Mouse (Mus musculus) midbrain, embryonic 13.5 days (tissue): Measurements from ENCODE around the gene 4930452B06Rik. TPM values are rescaled to one million over a fixed set of nuclear protein-coding genes. Genes with fewer than 3 reads are reported as not detected.

ENCODE experiments used
- ATAC-seq: fragments of 200-750 bp; cut with Nextera tagmentation; 2 replicates; pipeline ENCODE4 v1.8.0; 2017; ENCODE audit warnings: mild to moderate bottlenecking, moderate TSS enrichment, moderate library complexity
- H3K27ac ChIP-seq: fragments of 300-500 bp; sonication (generic); 2 replicates; pipeline ENCODE4 v1.5.1; 2015; ENCODE audit warnings: inconsistent platforms, mild to moderate bottlenecking, moderate library complexity
- H3K27me3 ChIP-seq: fragments of 300-500 bp; sonication (generic); 2 replicates; pipeline ENCODE4 v1.6.1; 2015; ENCODE audit warnings: mild to moderate bottlenecking, inconsistent platforms
- H3K36me3 ChIP-seq: fragments of 300-500 bp; sonication (generic); 2 replicates; pipeline ENCODE4 v1.6.1; 2015; ENCODE audit warnings: mild to moderate bottlenecking, inconsistent platforms
- H3K4me1 ChIP-seq: fragments of 300-500 bp; sonication (generic); replicated peaks from 2 replicates; pipeline ENCODE4 v1.6.1; 2015; ENCODE audit warnings: inconsistent platforms
- H3K4me2 ChIP-seq: fragments of 300-500 bp; sonication (generic); replicated peaks from 2 replicates; pipeline ENCODE4 v1.6.1; 2015; ENCODE audit warnings: moderate library complexity, mild to moderate bottlenecking, inconsistent platforms
- H3K4me3 ChIP-seq: fragments of 300-500 bp; sonication (generic); replicated peaks from 2 replicates; pipeline ENCODE4 v1.5.1; 2015; ENCODE audit warnings: mild to moderate bottlenecking, inconsistent platforms
- H3K9ac ChIP-seq: fragments of 300-500 bp; sonication (generic); replicated peaks from 2 replicates; pipeline ENCODE4 v1.6.1; 2015; ENCODE audit warnings: mild to moderate bottlenecking, inconsistent platforms
- H3K9me3 ChIP-seq: fragments of 300-500 bp; sonication (generic); 2 replicates; pipeline ENCODE4 v1.6.1; 2016; ENCODE audit warnings: mild to moderate bottlenecking, inconsistent platforms
- WGBS: fragments of 180-500 bp; shearing (Covaris S2); methylation state at CpG from one replicate; pipeline ENCODE4 v1.1.7; 2015; 5-methylcytosine and 5-hydroxymethylcytosine counted together
- polyA plus RNA-seq: library from polyadenylated mRNA; unstranded; fragments of >200 nt; fragmentation: Nextera tagmentation; extraction: Ambion mirVana; gene quantifications from 2 replicates; pipeline ENCODE4 v1.2.1, GENCODE M21; 2015

4930452B06Rik gene
- polyA plus RNA-seq, 1 experiment from 2014 or later, result 5.7 TPM

DNA sequence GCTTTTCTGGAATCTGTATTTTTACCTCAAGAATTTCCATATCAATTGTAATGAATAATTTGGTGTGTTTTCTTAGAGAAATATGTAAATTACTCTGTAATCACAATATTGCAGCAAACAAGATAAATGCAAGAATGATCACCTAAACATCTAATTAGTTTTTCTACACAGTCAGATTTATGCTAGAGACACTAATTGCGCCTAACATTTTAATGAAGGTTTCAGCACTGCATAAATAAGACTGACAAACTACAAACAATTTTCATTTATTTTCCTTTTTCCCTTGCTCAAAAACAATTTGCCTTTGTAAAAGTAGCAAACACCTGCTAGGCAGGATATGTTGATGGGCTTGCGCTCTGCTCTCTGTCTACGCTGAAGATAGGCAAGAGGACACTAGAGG lies 152.0 kb downstream of the 4930452B06Rik start:
- Histone ChIP-seq H3K4me2 (no peak overlapping the region), H3K9ac (no peak overlapping the region), H3K36me3 (no peaks in the 10 kb centered on the region), H3K9me3 (no peaks in the 10 kb centered on the region), H3K4me1 (no peaks in the 10 kb centered on the region), H3K4me3 (no peak overlapping the region), H3K27me3 (no peaks in the 10 kb centered on the region), H3K27ac (no peak overlapping the region)
- ATAC-seq, result no peak
- WGBS, result 90% methylated on average over 3 of the region's 3 CpGs

DNA sequence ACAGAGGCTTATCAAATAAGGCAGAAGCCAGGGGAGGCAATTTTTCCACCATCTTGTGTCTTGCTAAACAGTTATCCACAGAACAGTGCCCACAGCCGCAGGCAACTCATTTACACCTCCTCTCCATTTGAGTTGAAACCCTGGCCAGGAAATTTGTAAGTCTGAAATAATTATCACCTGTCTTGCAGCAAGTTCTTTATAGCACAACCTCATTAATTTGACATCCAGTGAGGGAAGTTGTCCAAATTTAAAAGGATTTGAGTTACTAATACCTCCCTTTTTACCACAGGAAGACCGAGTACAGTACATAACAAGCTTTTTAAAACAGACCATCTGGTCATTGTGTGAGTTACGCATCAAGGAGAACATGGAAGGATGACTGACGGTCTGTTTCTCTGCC lies 154.8 kb downstream of the 4930452B06Rik start:
- H3K27ac ChIP-seq, result no peak overlapping the region
- H3K4me1 ChIP-seq, result no peaks in the 10 kb centered on the region
- no peaks in the 10 kb centered on the region for H3K36me3 ChIP-seq
- H3K4me2 ChIP-seq, result no peak overlapping the region
- no peaks in the 10 kb centered on the region for H3K9me3 ChIP-seq
- H3K9ac ChIP-seq, result no peak overlapping the region
- H3K4me3 ChIP-seq, result no peak overlapping the region
- no peaks in the 10 kb centered on the region for H3K27me3 ChIP-seq
- no peak for ATAC-seq
- 82% methylated on average over 4 of the region's 4 CpGs for WGBS

DNA sequence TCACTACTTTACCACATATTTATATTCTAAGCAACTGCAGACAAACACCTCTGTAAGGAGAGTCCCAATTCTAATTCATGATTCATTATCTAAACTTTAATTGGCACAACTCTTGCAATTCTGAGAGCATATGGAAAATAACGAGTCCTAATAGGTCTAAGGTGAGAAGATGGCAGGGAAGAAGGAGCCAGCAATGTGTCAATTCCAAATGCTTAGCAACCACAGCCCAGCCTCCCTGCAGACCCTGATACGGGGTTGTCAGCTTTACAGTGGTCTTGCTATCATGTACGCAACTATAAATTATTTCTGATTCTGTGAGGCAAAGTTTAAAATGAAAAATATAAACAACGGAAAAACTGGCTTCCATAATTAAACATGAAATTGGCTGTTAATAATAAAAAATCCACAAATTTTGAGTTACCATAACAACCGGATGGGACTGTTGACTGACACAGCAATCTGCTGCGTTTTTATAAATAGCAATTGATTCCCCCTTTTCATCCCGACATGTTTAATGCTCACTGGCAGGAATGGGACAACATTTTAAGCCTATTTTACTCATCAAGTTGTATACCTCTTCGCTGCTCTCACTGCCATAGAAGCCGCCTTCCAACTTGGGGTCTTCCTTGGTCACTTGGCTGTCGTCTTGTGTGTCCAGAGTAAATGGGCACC lies 155.6 kb downstream of the 4930452B06Rik start:
- WGBS, result 91% methylated on average over 10 of the region's 10 CpGs
- Histone ChIP-seq H3K4me3 (no peak overlapping the region), H3K4me2 (no peak overlapping the region), H3K27me3 (no peaks in the 10 kb centered on the region), H3K9me3 (no peaks in the 10 kb centered on the region), H3K36me3 (no peaks in the 10 kb centered on the region), H3K27ac (no peak overlapping the region), H3K4me1 (no peaks in the 10 kb centered on the region), H3K9ac (no peak overlapping the region)
- no peak for ATAC-seq

DNA sequence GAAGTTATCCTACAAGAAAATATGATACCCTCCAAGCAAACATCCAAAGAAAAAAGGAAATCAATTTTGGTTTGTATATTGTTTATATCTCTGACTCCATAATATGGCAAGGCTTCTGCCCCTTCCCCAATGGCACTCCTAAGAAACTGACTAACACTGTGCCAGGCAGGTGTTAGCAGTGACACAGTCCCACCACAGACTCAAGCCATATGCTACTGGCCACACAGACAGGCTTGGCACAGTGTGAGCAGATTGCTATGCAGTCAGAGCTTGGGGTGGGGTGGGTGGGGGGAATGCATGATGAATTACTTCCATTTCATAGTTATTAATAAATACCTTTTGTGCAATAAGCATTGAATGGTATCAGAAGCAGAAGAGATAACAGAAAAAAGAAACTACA lies 157.4 kb downstream of the 4930452B06Rik start:
- Histone ChIP-seq H3K4me3 (no peak overlapping the region), H3K9me3 (no peaks in the 10 kb centered on the region), H3K4me1 (no peaks in the 10 kb centered on the region), H3K27ac (no peak overlapping the region), H3K4me2 (no peak overlapping the region), H3K27me3 (no peaks in the 10 kb centered on the region), H3K36me3 (no peaks in the 10 kb centered on the region), H3K9ac (no peak overlapping the region)
- ATAC-seq, result no peak

DNA sequence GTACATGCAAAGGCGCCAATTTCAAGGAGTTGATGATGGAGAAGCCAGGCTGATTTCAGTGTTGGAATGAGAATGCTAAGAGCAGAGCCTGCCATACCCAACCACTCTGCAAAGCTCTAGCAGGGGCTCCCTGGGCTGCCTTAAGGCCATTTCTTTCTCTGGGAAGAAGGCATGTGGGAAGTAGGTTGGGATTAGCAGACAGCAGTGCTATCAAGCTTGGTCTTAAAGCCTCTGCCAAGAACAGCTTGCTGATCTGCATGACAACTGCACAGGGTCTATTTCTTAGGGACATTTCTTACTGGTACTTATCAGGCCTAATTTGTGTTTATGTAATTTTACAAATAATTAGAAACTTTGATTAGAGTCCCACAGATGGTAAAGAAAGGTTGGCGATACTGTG lies 161.8 kb downstream of the 4930452B06Rik start:
- Histone ChIP-seq H3K27ac (no peak overlapping the region), H3K4me1 (no peaks in the 10 kb centered on the region)

DNA sequence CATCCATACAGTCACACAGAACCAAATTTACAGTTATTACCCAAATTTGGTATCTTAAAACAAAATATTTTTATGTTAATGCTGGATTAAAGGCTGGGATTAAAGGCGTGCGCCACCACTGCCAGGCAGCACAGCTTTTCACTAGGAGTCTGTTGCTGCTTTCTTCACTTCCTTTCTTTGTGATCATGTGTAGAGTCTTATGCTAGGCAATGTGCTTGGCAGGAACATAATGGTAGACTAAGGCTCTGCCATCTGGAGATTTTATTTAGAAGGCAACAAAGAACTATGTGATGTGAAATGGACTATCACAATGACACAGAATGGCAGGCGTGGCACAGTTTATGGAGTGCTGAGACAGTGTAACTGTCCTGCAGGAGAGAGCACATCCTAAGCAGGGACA lies 162.7 kb downstream of the 4930452B06Rik start:
- 84% methylated on average over 3 of the region's 3 CpGs for WGBS
- no peak for ATAC-seq
- H3K27ac ChIP-seq, result no peak overlapping the region

More for the DNA sequence above, 161.8 kb downstream of the 4930452B06Rik start:
- Histone ChIP-seq H3K36me3 (no peaks in the 10 kb centered on the region), H3K27me3 (no peaks in the 10 kb centered on the region), H3K4me2 (no peak overlapping the region), H3K9me3 (no peaks in the 10 kb centered on the region), H3K9ac (no peak overlapping the region), H3K4me3 (no peak overlapping the region)
- 92% methylated on average over 2 of the region's 2 CpGs for WGBS
- ATAC-seq, result no peak

DNA sequence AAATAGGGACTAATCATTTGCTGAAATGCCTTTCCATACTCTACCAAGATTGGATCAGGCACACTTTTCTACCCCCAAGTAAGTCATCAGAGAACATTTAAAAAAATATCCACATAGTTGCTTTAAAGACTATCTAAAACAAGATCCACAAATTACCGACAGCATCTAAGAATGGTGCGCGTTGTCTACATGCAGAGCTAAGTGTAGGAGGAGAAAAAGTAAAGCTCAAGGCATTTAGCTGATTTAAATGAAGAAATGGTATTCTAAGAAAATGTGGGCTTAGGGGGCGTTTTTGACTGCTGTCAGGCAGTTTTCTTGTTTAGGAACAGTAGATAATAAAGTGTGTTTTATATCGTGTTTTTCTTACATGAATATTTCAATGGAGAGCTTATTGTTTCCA lies 163.5 kb downstream of the 4930452B06Rik start:
- no peak for ATAC-seq
- Histone ChIP-seq H3K36me3 (no peaks in the 10 kb centered on the region), H3K27ac (no peak overlapping the region), H3K9ac (no peak overlapping the region), H3K4me1 (no peaks in the 10 kb centered on the region), H3K27me3 (no peaks in the 10 kb centered on the region), H3K4me3 (no peak overlapping the region), H3K9me3 (no peaks in the 10 kb centered on the region), H3K4me2 (no peak overlapping the region)
- 93% methylated on average over 5 of the region's 5 CpGs for WGBS

More for the DNA sequence above, 162.7 kb downstream of the 4930452B06Rik start:
- Histone ChIP-seq H3K4me3 (no peak overlapping the region), H3K9me3 (no peaks in the 10 kb centered on the region), H3K4me2 (no peak overlapping the region), H3K9ac (no peak overlapping the region), H3K36me3 (no peaks in the 10 kb centered on the region), H3K4me1 (no peaks in the 10 kb centered on the region), H3K27me3 (no peaks in the 10 kb centered on the region)

DNA sequence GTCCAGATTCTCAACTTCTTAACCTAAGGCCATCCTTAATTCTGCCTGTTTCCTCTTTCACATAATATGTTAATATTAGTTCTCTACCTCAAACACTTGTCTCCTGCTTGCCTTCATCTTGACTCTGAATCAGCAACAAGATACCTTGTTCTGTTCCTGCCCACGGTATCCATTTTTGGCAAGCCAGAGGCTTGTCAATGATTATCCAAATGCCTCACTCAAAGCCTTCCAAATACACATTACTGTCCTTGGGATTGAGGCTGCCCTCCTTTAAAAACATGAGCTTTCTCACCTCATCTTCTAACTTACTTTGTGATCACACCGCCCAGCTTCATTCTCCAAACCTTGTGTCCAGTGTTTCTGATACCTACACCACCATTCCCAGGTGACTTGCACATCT lies 170.3 kb downstream of the 4930452B06Rik start:
- H3K9me3 ChIP-seq, result no peaks in the 10 kb centered on the region
- 97% methylated on average over 2 of the region's 2 CpGs for WGBS
- ATAC-seq, result no peak
- H3K4me1 ChIP-seq, result no peaks in the 10 kb centered on the region
- no peak overlapping the region for H3K4me2 ChIP-seq
- H3K27me3 ChIP-seq, result no peaks in the 10 kb centered on the region
- no peak overlapping the region for H3K9ac ChIP-seq
- no peak overlapping the region for H3K27ac ChIP-seq
- H3K4me3 ChIP-seq, result no peak overlapping the region
- H3K36me3 ChIP-seq, result no peaks in the 10 kb centered on the region

DNA sequence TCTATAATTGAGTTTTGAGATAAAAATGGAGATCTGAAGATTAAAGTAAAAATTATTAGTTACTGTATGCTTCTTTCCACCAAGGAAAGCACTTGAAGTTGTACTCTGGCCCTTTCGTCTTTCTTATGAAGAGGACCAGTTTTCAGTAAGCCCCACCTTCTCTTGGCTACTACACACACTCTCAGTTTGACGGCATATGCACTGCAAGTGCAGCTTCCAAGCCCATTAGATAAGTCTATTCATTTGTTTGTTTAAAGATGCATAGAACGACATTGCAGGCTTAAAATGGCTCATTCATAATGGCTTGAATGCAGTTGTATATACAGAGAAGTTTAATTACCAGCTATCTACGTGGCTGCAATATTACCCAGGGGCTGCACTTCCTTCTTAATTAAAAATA lies 171.1 kb downstream of the 4930452B06Rik start:
- ATAC-seq, result no peak
- H3K9ac ChIP-seq, result no peak overlapping the region
- no peaks in the 10 kb centered on the region for H3K27me3 ChIP-seq
- no peaks in the 10 kb centered on the region for H3K4me1 ChIP-seq
- WGBS, result 71% methylated on average over 4 of the region's 4 CpGs
- no peak overlapping the region for H3K4me2 ChIP-seq
- H3K4me3 ChIP-seq, result no peak overlapping the region
- H3K27ac ChIP-seq, result no peak overlapping the region
- no peaks in the 10 kb centered on the region for H3K36me3 ChIP-seq
- H3K9me3 ChIP-seq, result no peaks in the 10 kb centered on the region

DNA sequence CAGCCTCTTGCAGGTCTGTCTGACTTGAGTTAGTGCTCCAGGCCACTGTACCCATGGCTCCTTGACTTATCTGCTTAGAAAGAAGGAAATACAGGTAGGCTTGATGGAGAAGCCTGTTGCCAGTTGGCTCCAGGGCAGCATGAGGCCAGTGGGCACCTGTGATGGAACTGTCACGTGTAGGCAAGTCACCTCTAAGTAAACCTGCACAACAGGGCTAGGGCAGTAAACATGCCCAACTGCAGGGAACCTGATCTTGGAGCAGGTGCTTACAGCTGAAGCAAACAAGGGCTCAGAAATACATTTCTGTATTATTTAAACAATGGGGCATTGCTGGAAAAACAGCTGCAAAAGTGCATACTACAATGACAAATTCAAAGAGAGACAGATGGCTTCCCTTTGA lies 171.8 kb downstream of the 4930452B06Rik start:
- no peak overlapping the region for H3K4me3 ChIP-seq
- H3K27ac ChIP-seq, result no peak overlapping the region
- no peaks in the 10 kb centered on the region for H3K9me3 ChIP-seq
- 85% methylated on average over 1 of the region's 1 CpGs for WGBS
- H3K4me2 ChIP-seq, result no peak overlapping the region
- H3K4me1 ChIP-seq, result no peaks in the 10 kb centered on the region
- H3K9ac ChIP-seq, result no peak overlapping the region
- no peak for ATAC-seq
- H3K27me3 ChIP-seq, result no peaks in the 10 kb centered on the region
- H3K36me3 ChIP-seq, result no peaks in the 10 kb centered on the region

DNA sequence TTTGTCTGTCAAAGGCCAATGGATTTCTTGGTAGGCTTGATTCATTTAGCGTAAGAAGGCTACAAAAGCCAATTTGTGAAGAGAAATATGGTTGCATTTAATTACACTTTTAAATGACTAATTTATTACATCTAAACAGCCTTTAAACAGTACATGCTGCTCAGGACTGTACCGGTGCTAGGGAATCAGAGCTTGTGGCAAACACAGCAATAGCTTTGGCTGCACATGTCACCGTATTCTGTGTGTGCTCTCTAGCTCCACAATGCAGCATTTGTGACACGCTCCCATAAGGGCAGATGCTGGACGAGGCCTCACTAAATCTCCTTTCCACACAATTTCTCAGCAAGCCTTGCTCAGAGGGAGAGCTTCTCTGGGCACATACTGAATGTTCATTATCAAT lies 187.9 kb downstream of the 4930452B06Rik start:
- H3K9me3 ChIP-seq, result no peaks in the 10 kb centered on the region
- peaks cover 3% of the 10 kb centered on the region; the same call in 1 of the 2 replicates for H3K4me1 ChIP-seq
- 64% methylated on average over 5 of the region's 5 CpGs for WGBS
- no peaks in the 10 kb centered on the region for H3K27me3 ChIP-seq
- H3K27ac ChIP-seq, result no peak overlapping the region
- H3K36me3 ChIP-seq, result no peaks in the 10 kb centered on the region
- ATAC-seq, result no peak
- H3K4me3 ChIP-seq, result no peak overlapping the region
- H3K4me2 ChIP-seq, result no peak overlapping the region
- no peak overlapping the region for H3K9ac ChIP-seq

DNA sequence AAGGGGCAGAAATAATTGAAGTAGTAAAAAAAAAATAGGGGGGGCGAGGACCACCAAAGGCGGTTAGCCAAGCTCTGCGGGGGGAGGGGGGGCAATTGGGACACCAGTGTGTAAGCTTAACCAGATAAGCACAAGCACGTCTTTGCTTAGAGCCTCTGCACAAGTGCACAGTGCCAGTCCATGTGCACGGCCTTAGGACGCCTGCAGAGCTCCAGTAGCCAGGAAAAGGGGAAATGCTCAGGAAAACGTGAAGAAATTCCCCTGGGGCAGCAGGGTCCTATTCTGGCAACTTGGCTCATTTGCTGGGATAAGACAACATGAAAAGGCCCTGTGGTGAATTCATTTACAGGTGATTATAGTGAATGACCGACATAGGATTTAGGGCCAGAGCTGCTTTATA lies 188.7 kb downstream of the 4930452B06Rik start:
- 62% methylated on average over 8 of the region's 8 CpGs for WGBS
- no peak overlapping the region for H3K9ac ChIP-seq
- H3K9me3 ChIP-seq, result no peaks in the 10 kb centered on the region
- no peak overlapping the region for H3K27ac ChIP-seq
- no peak overlapping the region for H3K4me2 ChIP-seq
- no peak overlapping the region for H3K4me3 ChIP-seq
- no peaks in the 10 kb centered on the region for H3K27me3 ChIP-seq
- ATAC-seq, result no peak
- no peaks in the 10 kb centered on the region for H3K36me3 ChIP-seq
- H3K4me1 ChIP-seq, result peaks cover 3% of the 10 kb centered on the region; the same call in 1 of the 2 replicates

DNA sequence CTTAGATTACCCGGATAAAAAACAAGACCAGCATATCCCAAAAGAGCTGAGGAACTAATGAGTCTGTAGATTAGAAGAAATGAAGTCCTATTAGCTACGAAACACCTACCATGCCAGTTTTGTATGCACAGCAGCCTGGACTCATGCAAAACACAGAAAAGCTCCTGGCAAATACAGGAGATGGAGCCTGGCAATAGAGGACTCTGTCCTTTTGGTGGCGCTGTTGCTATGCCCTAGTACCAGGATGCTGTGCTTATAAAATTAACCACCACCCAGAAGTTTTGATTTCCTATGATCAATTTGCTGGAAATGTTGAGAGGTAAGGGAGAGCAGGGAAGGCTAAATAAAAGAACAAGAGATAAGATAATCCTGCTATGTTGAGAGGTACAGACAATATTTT lies 189.4 kb downstream of the 4930452B06Rik start:
- no peak overlapping the region for H3K27ac ChIP-seq
- H3K36me3 ChIP-seq, result no peaks in the 10 kb centered on the region
- H3K4me1 ChIP-seq, result peaks cover 3% of the 10 kb centered on the region; the same call in 1 of the 2 replicates
- no peak overlapping the region for H3K4me3 ChIP-seq
- H3K27me3 ChIP-seq, result no peaks in the 10 kb centered on the region
- H3K9me3 ChIP-seq, result no peaks in the 10 kb centered on the region
- H3K9ac ChIP-seq, result no peak overlapping the region
- H3K4me2 ChIP-seq, result no peak overlapping the region
- no peak for ATAC-seq
- 66% methylated on average over 3 of the region's 3 CpGs for WGBS
